Mouse (Mus musculus): ENCODE measurements around the gene Camkmt. TPM values are rescaled to one million over a fixed set of nuclear protein-coding genes. Genes with fewer than 3 reads are reported as not detected.

Camkmt gene
- polyA plus RNA-seq, 2 experiments, result 4.2 to 11.0 TPM

- no peaks in the 10 kb centered on the region for H3K27me3 ChIP-seq (ENCODE audit: control insufficient read depth, insufficient read depth, low read length)
- ATAC-seq (ENCODE audit: low FRiP score, low read depth) (no peak), DNase-seq (ENCODE audit: low spot score) (no peak)
- no peaks in the 10 kb centered on the region for H3K9me3 ChIP-seq (ENCODE audit: control insufficient read depth, low read length)
- no peaks in the 10 kb centered on the region for H3K4me1 ChIP-seq (ENCODE audit: control insufficient read depth, insufficient read depth, low read length)
- no peak for TF ChIP-seq POLR2A (IDR thresholded peaks at IDR 0.05; ENCODE audit: borderline replicate concordance, extremely low read depth, insufficient read depth, insufficient read length)
- WGBS, result 29% methylated on average over 3 of the region's 3 CpGs
- H3K4me3 ChIP-seq (replicated peaks; ENCODE audit: low read length), result no peak overlapping the region
- no peak overlapping the region for H3K9ac ChIP-seq (ENCODE audit: low read depth, low read length, severe bottlenecking)
- no peak overlapping the region for H3K27ac ChIP-seq (replicated peaks; ENCODE audit: low read depth, low read length)
- H3K4me2 ChIP-seq (replicated peaks; ENCODE audit: low read depth, low read length, severe bottlenecking), result no peak overlapping the region
- H3K36me3 ChIP-seq (ENCODE audit: control insufficient read depth, insufficient read depth, low read length), result no peaks in the 10 kb centered on the region
These were observed 58.9 kb downstream of the Camkmt start for GRCm38 (mm10) chr17:85149211-85149738.

- ATAC-seq (ENCODE audit: low FRiP score, low read depth), result no peak
These were observed 60.9 kb downstream of the Camkmt start for GRCm38 (mm10) chr17:85151264-85151663.

GRCm38 (mm10) chr17:85158202-85158601, 67.8 kb downstream of the Camkmt start:
- no peaks in the 10 kb centered on the region for H3K27me3 ChIP-seq (ENCODE audit: control insufficient read depth, insufficient read depth, low read length)
- H3K9me3 ChIP-seq (ENCODE audit: control insufficient read depth, low read length), result no peaks in the 10 kb centered on the region
- H3K4me1 ChIP-seq (ENCODE audit: control insufficient read depth, insufficient read depth, low read length), result no peaks in the 10 kb centered on the region
- H3K4me2 ChIP-seq (replicated peaks; ENCODE audit: low read depth, low read length, severe bottlenecking), result no peak overlapping the region
- no peak overlapping the region for H3K27ac ChIP-seq (replicated peaks; ENCODE audit: low read depth, low read length)
- H3K36me3 ChIP-seq (ENCODE audit: control insufficient read depth, insufficient read depth, low read length), result no peaks in the 10 kb centered on the region
- no peak overlapping the region for H3K9ac ChIP-seq (ENCODE audit: low read depth, low read length, severe bottlenecking)
- DNase-seq (ENCODE audit: low spot score), result no peak
- 67% methylated on average over 4 of the region's 4 CpGs for WGBS
- TF ChIP-seq POLR2A (IDR thresholded peaks at IDR 0.05; ENCODE audit: borderline replicate concordance, extremely low read depth, insufficient read depth, insufficient read length), result no peak
- H3K4me3 ChIP-seq (replicated peaks; ENCODE audit: low read length), result no peak overlapping the region
- no peak for ATAC-seq (ENCODE audit: low FRiP score, low read depth)

More at GRCm38 (mm10) chr17:85151264-85151663, 60.9 kb downstream of the Camkmt start:
- DNase-seq (ENCODE audit: low spot score), result no peak
- H3K27ac ChIP-seq (replicated peaks; ENCODE audit: low read depth, low read length), result no peak overlapping the region
- no peaks in the 10 kb centered on the region for H3K36me3 ChIP-seq (ENCODE audit: control insufficient read depth, insufficient read depth, low read length)
- no peak overlapping the region for H3K4me2 ChIP-seq (replicated peaks; ENCODE audit: low read depth, low read length, severe bottlenecking)
- no peak overlapping the region for H3K4me3 ChIP-seq (replicated peaks; ENCODE audit: low read length)
- 54% methylated on average over 8 of the region's 8 CpGs for WGBS
- H3K9me3 ChIP-seq (ENCODE audit: control insufficient read depth, low read length), result no peaks in the 10 kb centered on the region
- no peaks in the 10 kb centered on the region for H3K4me1 ChIP-seq (ENCODE audit: control insufficient read depth, insufficient read depth, low read length)
- no peak overlapping the region for H3K9ac ChIP-seq (ENCODE audit: low read depth, low read length, severe bottlenecking)
- no peak for TF ChIP-seq POLR2A (IDR thresholded peaks at IDR 0.05; ENCODE audit: borderline replicate concordance, extremely low read depth, insufficient read depth, insufficient read length)
- H3K27me3 ChIP-seq (ENCODE audit: control insufficient read depth, insufficient read depth, low read length), result no peaks in the 10 kb centered on the region

GRCm38 (mm10) chr17:85159526-85159925, 69.2 kb downstream of the Camkmt start:
- no peak overlapping the region for H3K4me3 ChIP-seq (replicated peaks; ENCODE audit: low read length)
- no peaks in the 10 kb centered on the region for H3K4me1 ChIP-seq (ENCODE audit: control insufficient read depth, insufficient read depth, low read length)
- no peaks in the 10 kb centered on the region for H3K36me3 ChIP-seq (ENCODE audit: control insufficient read depth, insufficient read depth, low read length)
- H3K27me3 ChIP-seq (ENCODE audit: control insufficient read depth, insufficient read depth, low read length), result no peaks in the 10 kb centered on the region
- TF ChIP-seq POLR2A (IDR thresholded peaks at IDR 0.05; ENCODE audit: borderline replicate concordance, extremely low read depth, insufficient read depth, insufficient read length), result no peak
- no peaks in the 10 kb centered on the region for H3K9me3 ChIP-seq (ENCODE audit: control insufficient read depth, low read length)
- no peak overlapping the region for H3K9ac ChIP-seq (ENCODE audit: low read depth, low read length, severe bottlenecking)
- DNase-seq (ENCODE audit: low spot score) (no peak), ATAC-seq (ENCODE audit: low FRiP score, low read depth) (no peak)
- 80% methylated on average over 8 of the region's 8 CpGs for WGBS
- no peak overlapping the region for H3K27ac ChIP-seq (replicated peaks; ENCODE audit: low read depth, low read length)
- no peak overlapping the region for H3K4me2 ChIP-seq (replicated peaks; ENCODE audit: low read depth, low read length, severe bottlenecking)

GRCm38 (mm10) chr17:85160786-85161185, 70.4 kb downstream of the Camkmt start:
- WGBS, result 87% methylated on average over 8 of the region's 8 CpGs
- no peak overlapping the region for H3K9ac ChIP-seq (ENCODE audit: low read depth, low read length, severe bottlenecking)
- H3K27ac ChIP-seq (replicated peaks; ENCODE audit: low read depth, low read length), result no peak overlapping the region
- no peak for TF ChIP-seq POLR2A (IDR thresholded peaks at IDR 0.05; ENCODE audit: borderline replicate concordance, extremely low read depth, insufficient read depth, insufficient read length)
- no peaks in the 10 kb centered on the region for H3K36me3 ChIP-seq (ENCODE audit: control insufficient read depth, insufficient read depth, low read length)
- no peak overlapping the region for H3K4me3 ChIP-seq (replicated peaks; ENCODE audit: low read length)
- no peak overlapping the region for H3K4me2 ChIP-seq (replicated peaks; ENCODE audit: low read depth, low read length, severe bottlenecking)
- H3K4me1 ChIP-seq (ENCODE audit: control insufficient read depth, insufficient read depth, low read length), result no peaks in the 10 kb centered on the region
- no peak for DNase-seq (ENCODE audit: low spot score)
- H3K27me3 ChIP-seq (ENCODE audit: control insufficient read depth, insufficient read depth, low read length), result no peaks in the 10 kb centered on the region
- ATAC-seq (ENCODE audit: low FRiP score, low read depth), result no peak
- no peaks in the 10 kb centered on the region for H3K9me3 ChIP-seq (ENCODE audit: control insufficient read depth, low read length)
